Mouse (Mus musculus) ES-Bruce4 (cell line): ENCODE data around the gene Fgf15.

Source experiments
- CTCF ChIP-seq: IDR thresholded peaks from one replicate; pipeline ENCODE4 v1.8.1; 2011; ENCODE audit warnings: low read depth, low read length
- POLR2A ChIP-seq: IDR thresholded peaks from one replicate; pipeline ENCODE4 v1.8.1; 2011; ENCODE audit warnings: low read length; ENCODE audit not compliant: insufficient read depth

- TF ChIP-seq CTCF (no peak), POLR2A (no peak)
Measured at GRCm38 (mm10) chr7:144929506-144929905, 33.2 kb downstream of the Fgf15 start.
